Comparison of ENCODE assay signal across 36 mouse cellular contexts in genomic region chr6:77962011-77962410, GRCm38 (mm10). TPM values are rescaled to one million over a fixed set of nuclear protein-coding genes. Genes with fewer than 3 reads are reported as not detected.
A peak's percentile ranks its signal among the peaks of the same experiment; 100 is the strongest.
DNase-seq lines count a peak whose midpoint lies in the region; ATAC-seq and TF ChIP-seq lines count a peak whose summit lies in the region.
"Had no signal": no experiment of that assay in that cellular context is flagged by ENCODE, and none has a peak within 500 bp of the region (broad histone marks: within the 10 kb centered on the region; RNA-seq: fewer than 3 reads in every experiment).

No protein-coding gene starts in this region.

- no peaks in the 10 kb centered on the region for H3K27me3 ChIP-seq in lung, embryonic 14.5 days (ENCODE audit: insufficient read depth, low read length)
- H3K27me3 ChIP-seq: CH12.LX; embryonic facial prominence, embryonic 13.5 days; forebrain, embryonic 15.5 days; limb, embryonic 15.5 days; lung, embryonic 15.5 days; midbrain, embryonic 15.5 days; Patski had no signal

- H3K9me3 ChIP-seq in lung, embryonic 14.5 days (ENCODE audit: low read depth, low read length): no peaks in the 10 kb centered on the region
- H3K9me3 ChIP-seq: embryonic facial prominence, embryonic 13.5 days; forebrain, embryonic 10.5 days; forebrain, embryonic 15.5 days; limb, embryonic 10.5 days; limb, embryonic 15.5 days; lung, embryonic 15.5 days; midbrain, embryonic 15.5 days had no signal

- peak; percentile 47 for DNase-seq in lung, embryonic 14.5 days
- DNase-seq in lung, postnatal 14 days: no peak
- DNase-seq in Muller cell, postnatal 12 days (ENCODE audit: inconsistent ontology term): peak; percentile 93
- DNase-seq in embryo, embryonic 10 days (ENCODE audit: low spot score): peak; percentile 59
- DNase-seq in mesoderm, embryonic 11.5 days (ENCODE audit: low read depth, low spot score): peak; percentile 12
- DNase-seq in thymus, adult 18-20 months: no peak
- no peak for DNase-seq in adrenal gland, adult 18-20 months (ENCODE audit: low spot score in 2 of 2)
- DNase-seq: adrenal gland, postnatal 25 days; cerebellum, adult 11-12 months; cerebellum, adult 9-11 months; gastrocnemius, adult 2 months; gastrocnemius, postnatal 36 days; heart, adult 18-20 months; heart, postnatal 36 days; kidney, adult 9 months; kidney, postnatal 14 days; layer of hippocampus, adult 9-11 months; lung, postnatal 36 days; spleen, adult 18-20 months; thymus, postnatal 4 days had no signal

- no peak overlapping the region for H3K4me2 ChIP-seq in lung, embryonic 14.5 days
- H3K4me2 ChIP-seq: embryonic facial prominence, embryonic 13.5 days; forebrain, embryonic 15.5 days; heart, embryonic 11.5 days; limb, embryonic 15.5 days; lung, embryonic 15.5 days; midbrain, embryonic 15.5 days had no signal

- H3K27ac ChIP-seq in lung, embryonic 14.5 days (ENCODE audit: low read depth): no peak overlapping the region
- H3K27ac ChIP-seq: embryonic facial prominence, embryonic 13.5 days; forebrain, embryonic 10.5 days; gastrocnemius, adult 2 months; limb, embryonic 10.5 days; limb, embryonic 15.5 days; liver, embryonic 14.5 days; lung, embryonic 15.5 days; midbrain, embryonic 15.5 days had no signal

- no peak overlapping the region for H3K4me3 ChIP-seq in lung, embryonic 14.5 days (ENCODE audit: low read depth, low read length)
- H3K4me3 ChIP-seq: embryonic facial prominence, embryonic 13.5 days; forebrain, embryonic 10.5 days; forebrain, embryonic 15.5 days; gastrocnemius, adult 2 months; limb, embryonic 10.5 days; limb, embryonic 15.5 days; lung, embryonic 15.5 days; midbrain, embryonic 15.5 days had no signal

- 31% methylated on average over 1 of the region's 1 CpGs for WGBS in lung, embryonic 14.5 days

- no peak for TF ChIP-seq CTCF in lung, embryonic 14.5 days (IDR thresholded peaks at IDR 0.05; ENCODE audit: low read depth)

- ATAC-seq in lung, embryonic 14.5 days (ENCODE audit: insufficient read depth): no peak
- ATAC-seq: forebrain, embryonic 15.5 days; hindbrain, embryonic 16.5 days; midbrain, embryonic 15.5 days; Patski had no signal

- no peaks in the 10 kb centered on the region for H3K4me1 ChIP-seq in lung, embryonic 14.5 days (ENCODE audit: insufficient read depth)
- H3K4me1 ChIP-seq: embryonic facial prominence, embryonic 13.5 days; limb, embryonic 10.5 days; limb, embryonic 15.5 days; lung, embryonic 15.5 days had no signal

- no peak overlapping the region for H3K9ac ChIP-seq in lung, embryonic 14.5 days
- H3K9ac ChIP-seq: embryonic facial prominence, embryonic 13.5 days; forebrain, embryonic 15.5 days; limb, embryonic 15.5 days; liver, embryonic 14.5 days; lung, embryonic 15.5 days; midbrain, embryonic 15.5 days had no signal

- no peaks in the 10 kb centered on the region for H3K36me3 ChIP-seq in lung, embryonic 14.5 days (ENCODE audit: insufficient read depth)
- H3K36me3 ChIP-seq: embryonic facial prominence, embryonic 13.5 days; forebrain, embryonic 10.5 days; forebrain, embryonic 15.5 days; limb, embryonic 10.5 days; limb, embryonic 15.5 days; lung, embryonic 15.5 days; midbrain, embryonic 15.5 days had no signal

RNA-seq across cellular contexts. Expression of gene Ctnna2, which starts 17.5 kb away (rescaled TPM):
- 3.6 and 4.4 TPM in 2 replicates for polyA plus RNA-seq in lung, embryonic 14.5 days (2014; fragmentation: Nextera tagmentation; extraction: Ambion mirVana)
- 1 to 10 TPM; 2.6 to 3.5 TPM for total RNA-seq in adrenal gland, adult 18-20 months (2021)
- total RNA-seq: CH12.LX; common myeloid progenitor, adult 5-6 weeks; gastrocnemius, adult 2 months; gastrocnemius, postnatal 36 days; heart, adult 18-20 months; heart, postnatal 36 days; megakaryocyte, adult 5-6 weeks; neutrophil, adult 5-6 weeks had no signal
- polyA plus RNA-seq: C2C12, Patski had no signal

Comparison
In these comparisons a context has a peak if more than half of its experiments do, and no peak if none do; other contexts are left out.
1. DNase-seq: peak in lung, embryonic 14.5 days (single experiment), Muller cell, postnatal 12 days (single experiment), embryo, embryonic 10 days (single experiment) and mesoderm, embryonic 11.5 days (single experiment); none in lung, postnatal 14 days (single experiment), thymus, adult 18-20 months (0 of 2) and adrenal gland, adult 18-20 months (0 of 2).